Mouse (Mus musculus) common myeloid progenitor, adult 5-6 weeks (primary cell): ENCODE measurements around the gene Gramd2. TPM values are rescaled to one million over a fixed set of nuclear protein-coding genes. Genes with fewer than 3 reads are reported as not detected.

ENCODE experiments used
- ATAC-seq: replicated peaks from 2 replicates; pipeline ENCODE4 v1.8.0; 2016; ENCODE audit warnings: low read depth, mild to moderate bottlenecking, moderate TSS enrichment, inconsistent platforms; ENCODE audit not compliant: poor library complexity, severe bottlenecking
- total RNA-seq: library from RNA; stranded (forward); fragments of 200-1000, 187-1606 nt; gene quantifications from 2 replicates; pipeline ENCODE4 v1.2.3, GENCODE M21; 2017

Gramd2 gene
- not detected in 2 replicates for total RNA-seq

GRCm38 (mm10) chr9:59679678-59680533 lies at the start of gene Gramd2:
TSS of gene Gramd2 (plus strand) at chr9:59680144.
- ATAC-seq: peak; percentile 79

- ATAC-seq: no peak
These were observed 41.6 kb upstream of the Gramd2 start for GRCm38 (mm10) chr9:59638372-59638771.

GRCm38 (mm10) chr9:59639936-59640335 lies 40.0 kb upstream of the Gramd2 start:
- ATAC-seq: no peak

GRCm38 (mm10) chr9:59641320-59641719 lies 38.6 kb upstream of the Gramd2 start:
- ATAC-seq: no peak

- ATAC-seq: no peak
These were observed 30.0 kb upstream of the Gramd2 start for GRCm38 (mm10) chr9:59649911-59650310.

- peak; percentile 34 for ATAC-seq
These were observed 26.6 kb upstream of the Gramd2 start for GRCm38 (mm10) chr9:59653371-59653770.

- no peak for ATAC-seq
These were observed 25.4 kb upstream of the Gramd2 start for GRCm38 (mm10) chr9:59654450-59654983.

- ATAC-seq: peak; percentile 56
These were observed 23.8 kb upstream of the Gramd2 start, which contains the start of gene Pkm for GRCm38 (mm10) chr9:59655958-59656634. TSS of gene Pkm (plus strand) at chr9:59656368.

- peak; percentile 33 for ATAC-seq
These were observed 23.0 kb upstream of the Gramd2 start for GRCm38 (mm10) chr9:59656635-59657617.

GRCm38 (mm10) chr9:59658146-59658545 lies 21.8 kb upstream of the Gramd2 start:
- ATAC-seq: no peak

GRCm38 (mm10) chr9:59659036-59660026 lies 20.6 kb upstream of the Gramd2 start:
- peak; percentile 53 for ATAC-seq

GRCm38 (mm10) chr9:59660421-59660820 lies 19.5 kb upstream of the Gramd2 start:
- ATAC-seq: no peak

GRCm38 (mm10) chr9:59661298-59661975 lies 18.5 kb upstream of the Gramd2 start:
- ATAC-seq: no peak

- no peak for ATAC-seq
These were observed 16.7 kb upstream of the Gramd2 start for GRCm38 (mm10) chr9:59663226-59663625.

GRCm38 (mm10) chr9:59663957-59664356 lies 16.0 kb upstream of the Gramd2 start:
- ATAC-seq: no peak

- no peak for ATAC-seq
These were observed 15.2 kb upstream of the Gramd2 start for GRCm38 (mm10) chr9:59664664-59665256.

GRCm38 (mm10) chr9:59666016-59666415 lies 13.9 kb upstream of the Gramd2 start:
- no peak for ATAC-seq

- no peak for ATAC-seq
These were observed 13.1 kb upstream of the Gramd2 start for GRCm38 (mm10) chr9:59666813-59667212.
